Mouse (Mus musculus): ENCODE results near the gene Iqcf1. TPM values are rescaled to one million over a fixed set of nuclear protein-coding genes. Genes with fewer than 3 reads are reported as not detected.

The Iqcf1 gene
- polyA plus RNA-seq, 1 experiment from 2014 or later: not detected

- H3K4me3 ChIP-seq (ENCODE audit: low read length): no peak overlapping the region
- no peak overlapping the region for H3K9ac ChIP-seq (ENCODE audit: low read depth, low read length)
- no peaks in the 10 kb centered on the region for H3K36me3 ChIP-seq (ENCODE audit: control insufficient read depth, insufficient read depth, low read length)
- WGBS: 88% methylated on average over 22 of the region's 22 CpGs
- no peak overlapping the region for H3K27ac ChIP-seq (ENCODE audit: low read length)
- no peaks in the 10 kb centered on the region for H3K9me3 ChIP-seq (ENCODE audit: control insufficient read depth, low read length)
- no peaks in the 10 kb centered on the region; the same call in 1 of the 2 replicates for H3K27me3 ChIP-seq (replicated peaks; ENCODE audit: control insufficient read depth, insufficient read depth, low read length)
- H3K4me2 ChIP-seq (ENCODE audit: low read depth, low read length): no peak overlapping the region
- ATAC-seq: no peak
- no peaks in the 10 kb centered on the region for H3K4me1 ChIP-seq (ENCODE audit: control insufficient read depth, insufficient read depth, low read length)
Measured at GRCm38 (mm10) chr9:106501846-106502245, 2.1 kb downstream of the Iqcf1 start.

- no peak overlapping the region for H3K4me2 ChIP-seq (ENCODE audit: low read depth, low read length)
- ATAC-seq: no peak
- no peak overlapping the region for H3K27ac ChIP-seq (ENCODE audit: low read length)
Measured at GRCm38 (mm10) chr9:106504246-106504645, 4.5 kb downstream of the Iqcf1 start.

GRCm38 (mm10) chr9:106509356-106509755 lies 9.6 kb downstream of the Iqcf1 start:
- no peak overlapping the region for H3K4me3 ChIP-seq (ENCODE audit: low read length)
- H3K36me3 ChIP-seq (ENCODE audit: control insufficient read depth, insufficient read depth, low read length): no peaks in the 10 kb centered on the region
- H3K4me1 ChIP-seq (ENCODE audit: control insufficient read depth, insufficient read depth, low read length): no peaks in the 10 kb centered on the region
- no peak overlapping the region for H3K27ac ChIP-seq (ENCODE audit: low read length)
- no peak for ATAC-seq
- no peak overlapping the region for H3K4me2 ChIP-seq (ENCODE audit: low read depth, low read length)
- no peaks in the 10 kb centered on the region for H3K9me3 ChIP-seq (ENCODE audit: control insufficient read depth, low read length)
- H3K9ac ChIP-seq (ENCODE audit: low read depth, low read length): no peak overlapping the region
- 90% methylated on average over 10 of the region's 10 CpGs for WGBS
- no peaks in the 10 kb centered on the region for H3K27me3 ChIP-seq (replicated peaks; ENCODE audit: control insufficient read depth, insufficient read depth, low read length)

More at GRCm38 (mm10) chr9:106504246-106504645, 4.5 kb downstream of the Iqcf1 start:
- Histone ChIP-seq H3K4me1 (ENCODE audit: control insufficient read depth, insufficient read depth, low read length) (no peaks in the 10 kb centered on the region), H3K27me3 (replicated peaks; ENCODE audit: control insufficient read depth, insufficient read depth, low read length) (no peaks in the 10 kb centered on the region; the same call in 1 of the 2 replicates), H3K4me3 (ENCODE audit: low read length) (no peak overlapping the region), H3K36me3 (ENCODE audit: control insufficient read depth, insufficient read depth, low read length) (no peaks in the 10 kb centered on the region), H3K9ac (ENCODE audit: low read depth, low read length) (no peak overlapping the region), H3K9me3 (ENCODE audit: control insufficient read depth, low read length) (no peaks in the 10 kb centered on the region)
- WGBS: 69% methylated on average over 6 of the region's 6 CpGs

GRCm38 (mm10) chr9:106512729-106513450 lies 13.1 kb downstream of the Iqcf1 start:
- Histone ChIP-seq H3K27ac (ENCODE audit: low read length) (no peak overlapping the region), H3K9ac (ENCODE audit: low read depth, low read length) (no peak overlapping the region), H3K4me3 (ENCODE audit: low read length) (no peak overlapping the region), H3K4me2 (ENCODE audit: low read depth, low read length) (no peak overlapping the region), H3K9me3 (ENCODE audit: control insufficient read depth, low read length) (no peaks in the 10 kb centered on the region), H3K27me3 (replicated peaks; ENCODE audit: control insufficient read depth, insufficient read depth, low read length) (no peaks in the 10 kb centered on the region), H3K4me1 (ENCODE audit: control insufficient read depth, insufficient read depth, low read length) (no peaks in the 10 kb centered on the region), H3K36me3 (ENCODE audit: control insufficient read depth, insufficient read depth, low read length) (no peaks in the 10 kb centered on the region)
- WGBS: 53% methylated on average over 13 of the region's 13 CpGs
- ATAC-seq: no peak

- H3K9ac ChIP-seq (ENCODE audit: low read depth, low read length): no peak overlapping the region
- no peaks in the 10 kb centered on the region for H3K9me3 ChIP-seq (ENCODE audit: control insufficient read depth, low read length)
- no peak overlapping the region for H3K4me2 ChIP-seq (ENCODE audit: low read depth, low read length)
- no peaks in the 10 kb centered on the region for H3K36me3 ChIP-seq (ENCODE audit: control insufficient read depth, insufficient read depth, low read length)
- no peak overlapping the region for H3K4me3 ChIP-seq (ENCODE audit: low read length)
- no peak overlapping the region for H3K27ac ChIP-seq (ENCODE audit: low read length)
- H3K27me3 ChIP-seq (replicated peaks; ENCODE audit: control insufficient read depth, insufficient read depth, low read length): no peaks in the 10 kb centered on the region
- ATAC-seq: no peak
- H3K4me1 ChIP-seq (ENCODE audit: control insufficient read depth, insufficient read depth, low read length): no peaks in the 10 kb centered on the region
- WGBS: 82% methylated on average over 6 of the region's 6 CpGs
Measured at GRCm38 (mm10) chr9:106513566-106513965, 13.8 kb downstream of the Iqcf1 start.

GRCm38 (mm10) chr9:106514273-106514672 lies 14.5 kb downstream of the Iqcf1 start, which contains the start of gene Iqcf5:
Gene Iqcf5 (plus strand): TSS chr9:106514573.
- Histone ChIP-seq H3K27ac (ENCODE audit: low read length) (no peak within 1 kb of the TSS), H3K4me2 (ENCODE audit: low read depth, low read length) (no peak within 1 kb of the TSS), H3K4me3 (ENCODE audit: low read length) (no peak within 1 kb of the TSS), H3K9ac (ENCODE audit: low read depth, low read length) (no peak within 1 kb of the TSS), H3K9me3 (ENCODE audit: control insufficient read depth, low read length) (no peaks in the 10 kb centered on the region), H3K27me3 (replicated peaks; ENCODE audit: control insufficient read depth, insufficient read depth, low read length) (no peaks in the 10 kb centered on the region), H3K4me1 (ENCODE audit: control insufficient read depth, insufficient read depth, low read length) (no peaks in the 10 kb centered on the region), H3K36me3 (ENCODE audit: control insufficient read depth, insufficient read depth, low read length) (no peaks in the 10 kb centered on the region)
- 86% methylated on average over 4 of the region's 4 CpGs for WGBS
- no peak for ATAC-seq

- no peaks in the 10 kb centered on the region for H3K9me3 ChIP-seq (ENCODE audit: control insufficient read depth, low read length)
- H3K27ac ChIP-seq (ENCODE audit: low read length): no peak overlapping the region
- H3K36me3 ChIP-seq (ENCODE audit: control insufficient read depth, insufficient read depth, low read length): no peaks in the 10 kb centered on the region
- no peaks in the 10 kb centered on the region for H3K27me3 ChIP-seq (replicated peaks; ENCODE audit: control insufficient read depth, insufficient read depth, low read length)
- H3K4me2 ChIP-seq (ENCODE audit: low read depth, low read length): no peak overlapping the region
- 79% methylated on average over 2 of the region's 2 CpGs for WGBS
- H3K9ac ChIP-seq (ENCODE audit: low read depth, low read length): no peak overlapping the region
- no peaks in the 10 kb centered on the region for H3K4me1 ChIP-seq (ENCODE audit: control insufficient read depth, insufficient read depth, low read length)
- ATAC-seq: no peak
- no peak overlapping the region for H3K4me3 ChIP-seq (ENCODE audit: low read length)
Measured at GRCm38 (mm10) chr9:106519433-106519832, 19.7 kb downstream of the Iqcf1 start.

GRCm38 (mm10) chr9:106519909-106520308 lies 20.1 kb downstream of the Iqcf1 start:
- H3K4me2 ChIP-seq (ENCODE audit: low read depth, low read length): no peak overlapping the region
- no peaks in the 10 kb centered on the region for H3K36me3 ChIP-seq (ENCODE audit: control insufficient read depth, insufficient read depth, low read length)
- no peak overlapping the region for H3K4me3 ChIP-seq (ENCODE audit: low read length)
- H3K9me3 ChIP-seq (ENCODE audit: control insufficient read depth, low read length): no peaks in the 10 kb centered on the region
- ATAC-seq: no peak
- H3K27ac ChIP-seq (ENCODE audit: low read length): no peak overlapping the region
- 68% methylated on average over 8 of the region's 8 CpGs for WGBS
- no peak overlapping the region for H3K9ac ChIP-seq (ENCODE audit: low read depth, low read length)
- H3K27me3 ChIP-seq (replicated peaks; ENCODE audit: control insufficient read depth, insufficient read depth, low read length): no peaks in the 10 kb centered on the region
- H3K4me1 ChIP-seq (ENCODE audit: control insufficient read depth, insufficient read depth, low read length): no peaks in the 10 kb centered on the region

GRCm38 (mm10) chr9:106531833-106532232 lies 32.1 kb downstream of the Iqcf1 start:
- H3K27me3 ChIP-seq (replicated peaks; ENCODE audit: control insufficient read depth, insufficient read depth, low read length): no peaks in the 10 kb centered on the region
- H3K4me1 ChIP-seq (ENCODE audit: control insufficient read depth, insufficient read depth, low read length): no peaks in the 10 kb centered on the region
- no peak overlapping the region for H3K4me3 ChIP-seq (ENCODE audit: low read length)
- 0 out of 2 replicates have a peak, but pooled peaks cover 5% of the 10 kb centered on the region for H3K9me3 ChIP-seq (ENCODE audit: control insufficient read depth, low read length)
- no peak for ATAC-seq
- no peak overlapping the region for H3K4me2 ChIP-seq (ENCODE audit: low read depth, low read length)
- H3K9ac ChIP-seq (ENCODE audit: low read depth, low read length): no peak overlapping the region
- no peaks in the 10 kb centered on the region for H3K36me3 ChIP-seq (ENCODE audit: control insufficient read depth, insufficient read depth, low read length)
- H3K27ac ChIP-seq (ENCODE audit: low read length): no peak overlapping the region
- 29% methylated on average over 3 of the region's 3 CpGs for WGBS

GRCm38 (mm10) chr9:106534296-106534695 lies 34.5 kb downstream of the Iqcf1 start:
- Histone ChIP-seq H3K4me1 (ENCODE audit: control insufficient read depth, insufficient read depth, low read length) (no peaks in the 10 kb centered on the region), H3K36me3 (ENCODE audit: control insufficient read depth, insufficient read depth, low read length) (no peaks in the 10 kb centered on the region), H3K27ac (ENCODE audit: low read length) (no peak overlapping the region), H3K27me3 (replicated peaks; ENCODE audit: control insufficient read depth, insufficient read depth, low read length) (no peaks in the 10 kb centered on the region), H3K4me2 (ENCODE audit: low read depth, low read length) (no peak overlapping the region), H3K9me3 (ENCODE audit: control insufficient read depth, low read length) (0 out of 2 replicates have a peak, but pooled peaks cover 5% of the 10 kb centered on the region), H3K4me3 (ENCODE audit: low read length) (no peak overlapping the region), H3K9ac (ENCODE audit: low read depth, low read length) (no peak overlapping the region)
- ATAC-seq: no peak
- WGBS: 95% methylated on average over 7 of the region's 7 CpGs
